Mouse (Mus musculus): ENCODE measurements around the gene Tnfsf11.

Tnfsf11 gene

GRCm38 (mm10) chr14:78287906-78288800, 19.7 kb downstream of the Tnfsf11 start:
- DNase-seq (ENCODE audit: low spot score in 2 of 2), result no peak

- no peak for DNase-seq (ENCODE audit: low spot score in 2 of 2)
These were observed 21.8 kb downstream of the Tnfsf11 start for GRCm38 (mm10) chr14:78286011-78286548.

DNA sequence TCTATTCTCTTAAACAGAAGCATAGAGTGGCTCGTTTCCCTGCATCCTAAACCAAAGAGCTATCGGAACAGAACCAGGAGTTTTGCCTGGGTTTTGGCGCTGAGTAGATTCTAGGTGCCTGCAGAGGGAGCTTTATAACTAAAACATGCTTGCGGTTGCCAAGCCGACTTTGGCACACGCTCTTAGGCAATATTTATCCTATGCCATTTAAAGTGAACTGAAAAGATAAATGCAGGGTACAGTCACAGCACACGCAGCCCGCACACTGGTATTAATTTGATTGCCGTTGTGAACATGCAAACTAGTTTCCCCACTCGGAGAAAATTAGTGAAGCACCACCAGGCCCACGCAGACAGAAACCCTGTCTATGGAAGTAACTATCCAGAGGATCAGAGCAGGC, 25.4 kb downstream of the Tnfsf11 start:
- no peak for DNase-seq (ENCODE audit: low spot score in 2 of 2)

DNA sequence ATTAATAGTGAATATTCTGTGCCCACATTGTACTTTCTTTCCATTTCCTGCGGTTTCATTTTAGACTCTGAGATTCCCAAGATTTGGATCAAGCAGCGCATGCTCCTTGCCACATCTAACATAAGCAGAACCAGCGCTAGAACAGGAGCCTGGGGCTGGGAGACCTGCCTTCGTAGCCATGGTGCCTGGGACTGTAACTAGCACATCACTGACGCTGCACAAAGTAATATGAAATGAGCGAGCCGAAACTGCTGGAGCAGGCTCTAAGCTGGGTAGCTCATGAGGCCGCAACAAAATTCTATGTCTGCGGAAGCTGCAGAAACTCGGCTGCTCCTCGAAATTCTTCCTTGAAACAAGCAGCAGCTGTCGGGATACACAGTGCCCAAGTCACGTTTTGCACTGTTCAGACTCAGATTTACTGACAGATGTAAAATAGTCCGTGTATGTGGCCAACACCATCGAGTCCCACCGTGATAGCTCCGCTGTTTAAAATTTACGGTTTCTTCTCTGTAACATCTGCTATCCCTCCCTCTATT, 31.4 kb downstream of the Tnfsf11 start:
- no peak for DNase-seq (ENCODE audit: low spot score in 2 of 2)

DNA sequence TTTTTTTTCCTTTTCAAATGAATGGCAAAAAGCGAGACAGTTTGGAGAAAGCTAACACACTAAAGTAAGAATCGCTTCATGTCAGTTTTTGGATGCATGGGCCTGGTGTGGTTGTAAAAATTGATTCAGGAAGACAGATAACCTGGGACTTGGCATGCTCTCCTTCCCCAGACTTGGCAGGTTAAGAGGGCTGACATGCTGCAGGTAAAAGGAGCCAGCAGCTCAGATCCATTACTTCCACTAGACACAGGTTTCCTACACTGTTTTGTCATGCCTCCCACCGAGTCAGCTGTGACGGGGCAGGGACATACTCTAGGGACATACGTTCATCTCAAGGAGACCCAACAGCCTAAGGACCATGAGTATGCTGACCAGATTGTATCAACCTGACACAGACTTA, 33.0 kb downstream of the Tnfsf11 start:
- no peak for DNase-seq (ENCODE audit: low spot score in 2 of 2)

- DNase-seq (ENCODE audit: low spot score in 2 of 2), result no peak
These were observed 33.7 kb downstream of the Tnfsf11 start for GRCm38 (mm10) chr14:78274146-78274545.

DNA sequence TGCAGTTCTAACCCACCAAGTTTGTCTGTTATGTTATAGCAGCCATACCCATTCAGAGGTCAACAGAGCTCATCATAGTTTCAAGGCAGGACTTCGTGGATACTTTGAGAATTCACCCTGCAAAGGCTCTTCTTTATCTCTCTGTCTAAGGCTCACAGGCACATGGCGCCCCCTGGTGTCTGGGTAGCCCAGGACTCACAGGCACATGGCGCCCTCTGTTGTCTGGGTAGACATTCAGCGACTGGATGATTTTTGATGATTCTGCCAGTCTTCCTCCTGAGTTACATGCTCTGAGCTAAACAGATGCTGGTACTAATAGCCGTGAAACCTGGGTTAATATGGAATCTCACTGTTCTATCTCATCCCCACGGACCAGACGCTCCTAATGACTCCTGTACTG, 34.3 kb downstream of the Tnfsf11 start:
- peak; percentile 14 to 20 for DNase-seq (ENCODE audit: low spot score in 2 of 2)

DNA sequence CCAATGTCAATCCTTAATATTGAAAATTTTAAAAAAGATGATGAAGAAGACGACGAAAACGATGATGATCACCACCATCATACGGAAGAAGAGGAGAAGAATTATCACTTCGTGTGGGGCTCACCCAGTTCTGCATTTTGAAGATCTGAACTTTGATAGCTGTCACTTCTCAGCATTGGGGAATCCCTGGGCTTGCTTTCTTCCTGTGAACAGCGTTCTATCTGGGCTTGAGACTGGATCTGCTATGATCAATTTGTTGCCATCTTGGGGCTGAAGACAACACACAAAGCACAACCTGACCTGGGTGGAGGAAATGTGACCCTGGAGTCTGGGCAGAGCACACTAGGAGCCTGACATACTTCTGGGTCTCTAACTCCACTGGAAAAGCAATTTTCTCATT, 43.0 kb downstream of the Tnfsf11 start:
- DNase-seq (ENCODE audit: low spot score in 2 of 2), result no peak

- no peak for DNase-seq (ENCODE audit: low spot score in 2 of 2)
These were observed 45.2 kb downstream of the Tnfsf11 start for GRCm38 (mm10) chr14:78262596-78262995.

- no peak for DNase-seq (ENCODE audit: low spot score in 2 of 2)
These were observed 46.6 kb downstream of the Tnfsf11 start for GRCm38 (mm10) chr14:78261246-78261645.

- no peak for DNase-seq (ENCODE audit: low spot score in 2 of 2)
These were observed 53.8 kb downstream of the Tnfsf11 start for GRCm38 (mm10) chr14:78254017-78254416.

DNA sequence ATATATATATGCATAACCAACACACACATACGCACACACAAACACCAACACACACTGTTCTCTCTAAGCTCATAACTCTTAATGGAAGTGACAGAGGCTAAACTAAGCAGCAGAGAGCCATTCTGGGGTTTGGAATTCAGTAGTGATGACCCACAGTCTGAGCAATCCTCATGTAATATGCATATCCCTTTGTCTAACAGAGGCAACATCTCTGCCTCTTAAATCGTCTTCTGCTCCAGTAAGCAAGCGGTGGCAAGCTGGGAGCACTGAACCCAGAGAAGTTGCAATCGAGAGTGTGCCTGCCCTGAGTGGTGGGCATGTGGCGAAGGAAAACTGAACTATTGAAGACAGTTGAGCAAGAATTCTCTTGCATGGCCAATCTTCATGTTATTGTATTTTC, 61.2 kb downstream of the Tnfsf11 start:
- no peak for DNase-seq (ENCODE audit: low spot score in 2 of 2)

DNA sequence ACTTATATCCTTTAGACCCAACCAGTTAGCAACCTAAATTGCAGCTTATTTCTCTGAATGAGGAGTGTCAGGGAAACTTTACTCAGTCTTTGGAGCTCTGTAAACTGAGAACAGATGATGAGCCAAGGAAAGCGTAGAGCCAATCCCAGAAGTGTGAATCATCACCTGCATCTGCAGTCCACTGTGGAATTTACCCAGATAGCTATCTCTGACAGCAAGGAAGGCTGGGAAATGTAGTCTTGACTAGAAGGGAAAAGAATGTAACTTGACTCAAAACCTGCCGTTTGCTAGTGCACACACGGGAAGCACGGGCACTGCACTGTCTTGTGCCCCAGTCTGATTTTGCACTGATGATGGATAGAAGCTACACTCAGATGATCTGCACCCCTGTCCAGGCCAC, 63.0 kb downstream of the Tnfsf11 start:
- DNase-seq (ENCODE audit: low spot score in 2 of 2), result no peak

- no peak for DNase-seq (ENCODE audit: low spot score in 2 of 2)
These were observed 68.5 kb downstream of the Tnfsf11 start for GRCm38 (mm10) chr14:78239346-78239745.

DNA sequence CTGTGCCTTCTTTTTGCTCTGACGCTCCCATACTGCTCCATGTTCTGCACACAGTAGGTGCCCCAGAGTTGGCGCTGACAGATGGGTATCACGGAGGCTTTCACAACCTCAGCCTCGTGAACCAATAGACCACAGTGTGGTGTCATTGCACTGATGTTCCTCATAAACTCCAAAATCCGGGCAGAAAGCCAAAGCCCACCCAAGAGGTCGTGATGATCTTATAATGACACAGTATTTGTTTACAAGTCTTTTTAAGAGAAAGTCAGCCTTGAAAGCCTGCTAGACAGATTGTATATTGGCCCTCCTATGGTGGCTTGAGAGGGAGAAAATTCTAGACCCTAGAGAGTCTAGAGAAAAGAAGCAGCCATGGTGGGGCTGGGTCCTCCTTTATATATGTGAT, 70.6 kb downstream of the Tnfsf11 start:
- DNase-seq (ENCODE audit: low spot score in 2 of 2), result no peak

DNA sequence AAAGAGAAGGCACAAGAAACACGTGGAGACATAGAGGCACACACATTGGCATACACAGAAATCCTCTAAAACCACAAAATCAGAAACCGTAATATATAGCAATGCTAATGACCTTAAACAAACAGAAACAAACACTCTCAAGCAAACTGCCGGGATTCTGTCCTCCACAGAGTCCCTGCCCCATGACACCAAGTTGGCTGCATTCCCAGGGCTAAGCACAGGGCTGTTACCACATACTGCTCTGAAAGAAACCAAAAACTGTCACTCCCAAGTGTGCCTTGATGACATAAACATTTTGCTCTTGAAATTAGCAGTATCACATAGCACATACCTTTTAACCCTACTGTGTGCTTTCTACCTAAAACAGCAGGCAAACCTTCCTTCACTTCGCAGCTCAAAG, 71.7 kb downstream of the Tnfsf11 start:
- no peak for DNase-seq (ENCODE audit: low spot score in 2 of 2)

- no peak for DNase-seq (ENCODE audit: low spot score in 2 of 2)
These were observed 72.5 kb downstream of the Tnfsf11 start for GRCm38 (mm10) chr14:78235296-78235695.

- DNase-seq (ENCODE audit: low spot score in 2 of 2), result no peak
These were observed 78.8 kb downstream of the Tnfsf11 start for GRCm38 (mm10) chr14:78229012-78229411.
